Mouse (Mus musculus): ENCODE measurements around the gene Fam111a. TPM values are rescaled to one million over a fixed set of nuclear protein-coding genes. Genes with fewer than 3 reads are reported as not detected.
A peak's percentile ranks its signal among the peaks of the same experiment; 100 is the strongest.

Fam111a gene
- polyA plus RNA-seq, 1 experiment from 2014 or later = 10.7 TPM

DNA sequence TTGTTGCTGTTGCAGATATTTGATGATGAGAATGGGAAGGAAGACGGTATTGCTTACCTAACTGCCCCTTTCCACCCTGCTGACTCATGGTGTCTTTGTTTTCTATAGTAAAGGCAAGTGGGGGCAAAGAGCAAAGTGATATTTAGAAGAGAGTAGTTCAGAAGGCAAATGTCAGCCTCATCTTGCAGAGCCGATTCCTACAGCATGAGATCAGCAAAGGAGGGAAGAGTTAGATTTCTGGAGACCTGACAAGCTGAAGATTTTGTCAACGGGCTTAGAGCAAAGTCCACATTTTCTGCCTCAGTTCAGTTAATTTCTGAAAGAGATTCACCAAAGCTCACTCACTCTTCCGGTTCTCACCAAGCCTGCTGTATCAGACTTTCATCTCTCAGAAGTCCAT is 87.6 kb downstream of the Fam111a start, which contains the start of gene Glyat:
Gene Glyat, plus strand, starts transcription at position 133 of the 400 bp plus-strand sequence.
- Histone ChIP-seq H3K36me3 (ENCODE audit: insufficient read depth, low read length) (no peaks in the 10 kb centered on the region), H3K9ac (ENCODE audit: low read depth, low read length) (no peak within 1 kb of the TSS), H3K9me3 (replicated peaks; ENCODE audit: low read length) (no peaks in the 10 kb centered on the region), H3K4me3 (replicated peaks; ENCODE audit: low read depth, low read length) (no peak within 1 kb of the TSS), H3K4me1 (replicated peaks; ENCODE audit: insufficient read depth, low read length) (no peaks in the 10 kb centered on the region), H3K27ac (0 out of 2 replicates have a peak within 1 kb of the TSS, but pooled peaks have one; percentile 34), H3K4me2 (ENCODE audit: low read length) (peak within 1 kb of the TSS; percentile 23; the same call in 1 of the 2 replicates), H3K27me3 (ENCODE audit: insufficient read depth, low read length) (no peaks in the 10 kb centered on the region)
- DNase-seq (ENCODE audit: low spot score) = peak; percentile 13
- 67% methylated on average over 4 of the region's 4 CpGs for WGBS
- ATAC-seq (replicated peaks; ENCODE audit: low FRiP score, low read depth) = peak; percentile 65
- no peak for TF ChIP-seq CTCF (IDR thresholded peaks at IDR 0.05; ENCODE audit: low read depth)

- Histone ChIP-seq H3K27ac (no peak overlapping the region), H3K36me3 (ENCODE audit: insufficient read depth, low read length) (no peaks in the 10 kb centered on the region), H3K4me2 (ENCODE audit: low read length) (no peak overlapping the region), H3K27me3 (ENCODE audit: insufficient read depth, low read length) (no peaks in the 10 kb centered on the region), H3K4me3 (replicated peaks; ENCODE audit: low read depth, low read length) (no peak overlapping the region), H3K9ac (ENCODE audit: low read depth, low read length) (no peak overlapping the region), H3K4me1 (replicated peaks; ENCODE audit: insufficient read depth, low read length) (no peaks in the 10 kb centered on the region), H3K9me3 (replicated peaks; ENCODE audit: low read length) (no peaks in the 10 kb centered on the region)
- WGBS = 76% methylated on average over 3 of the region's 3 CpGs
- no peak for TF ChIP-seq CTCF (IDR thresholded peaks at IDR 0.05; ENCODE audit: low read depth)
- no peak for ATAC-seq (replicated peaks; ENCODE audit: low FRiP score, low read depth)
- no peak for DNase-seq (ENCODE audit: low spot score)
These were observed 88.7 kb downstream of the Fam111a start for GRCm38 (mm10) chr19:12634259-12634658.

- Histone ChIP-seq H3K4me2 (ENCODE audit: low read length) (0 out of 2 replicates have a peak overlapping the region, but pooled peaks have one; percentile 7), H3K9me3 (replicated peaks; ENCODE audit: low read length) (no peaks in the 10 kb centered on the region), H3K36me3 (ENCODE audit: insufficient read depth, low read length) (no peaks in the 10 kb centered on the region), H3K27me3 (ENCODE audit: insufficient read depth, low read length) (no peaks in the 10 kb centered on the region), H3K27ac (no peak overlapping the region), H3K4me3 (replicated peaks; ENCODE audit: low read depth, low read length) (no peak overlapping the region), H3K9ac (ENCODE audit: low read depth, low read length) (no peak overlapping the region), H3K4me1 (replicated peaks; ENCODE audit: insufficient read depth, low read length) (no peaks in the 10 kb centered on the region)
- ATAC-seq (replicated peaks; ENCODE audit: low FRiP score, low read depth) = no peak
- DNase-seq (ENCODE audit: low spot score) = no peak
- TF ChIP-seq CTCF (IDR thresholded peaks at IDR 0.05; ENCODE audit: low read depth) = no peak
- WGBS = 83% methylated on average over 4 of the region's 4 CpGs
These were observed 89.4 kb downstream of the Fam111a start for GRCm38 (mm10) chr19:12634963-12635362.

GRCm38 (mm10) chr19:12636863-12637262 is 91.3 kb downstream of the Fam111a start:
- WGBS = 68% methylated on average over 3 of the region's 3 CpGs
- Histone ChIP-seq H3K36me3 (ENCODE audit: insufficient read depth, low read length) (no peaks in the 10 kb centered on the region), H3K9me3 (replicated peaks; ENCODE audit: low read length) (no peaks in the 10 kb centered on the region), H3K4me1 (replicated peaks; ENCODE audit: insufficient read depth, low read length) (no peaks in the 10 kb centered on the region), H3K27ac (no peak overlapping the region), H3K27me3 (ENCODE audit: insufficient read depth, low read length) (no peaks in the 10 kb centered on the region), H3K4me2 (ENCODE audit: low read length) (no peak overlapping the region), H3K9ac (ENCODE audit: low read depth, low read length) (no peak overlapping the region), H3K4me3 (replicated peaks; ENCODE audit: low read depth, low read length) (no peak overlapping the region)
- no peak for TF ChIP-seq CTCF (IDR thresholded peaks at IDR 0.05; ENCODE audit: low read depth)
- ATAC-seq (replicated peaks; ENCODE audit: low FRiP score, low read depth) = no peak
- DNase-seq (ENCODE audit: low spot score) = no peak

DNA sequence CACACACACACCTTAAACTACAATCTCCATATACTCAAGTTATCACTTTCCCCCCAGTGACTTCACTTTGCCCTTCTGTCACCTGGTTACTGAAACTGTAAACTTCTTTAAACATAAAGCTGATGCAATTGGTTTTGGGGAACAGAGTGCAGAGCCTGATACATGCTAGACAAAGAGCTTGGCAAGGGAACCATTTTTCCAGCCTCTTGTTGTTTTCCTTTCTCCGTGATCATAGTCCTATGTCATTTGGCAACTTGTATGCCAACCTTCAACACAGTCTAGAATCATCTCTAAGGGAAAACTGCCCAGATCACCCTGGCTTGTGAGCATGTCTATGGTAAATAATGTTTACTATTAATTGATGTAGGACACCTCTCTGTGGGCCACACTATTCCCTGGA is 92.5 kb downstream of the Fam111a start:
- ATAC-seq (replicated peaks; ENCODE audit: low FRiP score, low read depth) (no peak), DNase-seq (ENCODE audit: low spot score) (no peak)
- Histone ChIP-seq H3K9ac (ENCODE audit: low read depth, low read length) (no peak overlapping the region), H3K27ac (no peak overlapping the region), H3K9me3 (replicated peaks; ENCODE audit: low read length) (no peaks in the 10 kb centered on the region), H3K4me2 (ENCODE audit: low read length) (no peak overlapping the region), H3K4me1 (replicated peaks; ENCODE audit: insufficient read depth, low read length) (no peaks in the 10 kb centered on the region), H3K36me3 (ENCODE audit: insufficient read depth, low read length) (no peaks in the 10 kb centered on the region), H3K27me3 (ENCODE audit: insufficient read depth, low read length) (no peaks in the 10 kb centered on the region), H3K4me3 (replicated peaks; ENCODE audit: low read depth, low read length) (no peak overlapping the region)
- no peak for TF ChIP-seq CTCF (IDR thresholded peaks at IDR 0.05; ENCODE audit: low read depth)
- WGBS = 74% methylated on average over 1 of the region's 1 CpGs

Other genes starting within 250 kb of the Fam111a start
- not detected in 2 replicates for gene Olfr1436, start 246.6 kb upstream of the Fam111a start, polyA plus RNA-seq (2015; fragmentation: Nextera tagmentation; extraction: Ambion mirVana)
- gene Olfr1437, start 220.6 kb upstream of the Fam111a start, polyA plus RNA-seq (2015; fragmentation: Nextera tagmentation; extraction: Ambion mirVana) = not detected in 2 replicates
- gene Olfr1438-ps1, start 209.8 kb upstream of the Fam111a start, polyA plus RNA-seq (2015; fragmentation: Nextera tagmentation; extraction: Ambion mirVana) = not detected in 2 replicates
- not detected in 2 replicates for gene Olfr1440, start 158.5 kb upstream of the Fam111a start, polyA plus RNA-seq (2015; fragmentation: Nextera tagmentation; extraction: Ambion mirVana)
- not detected in 2 replicates for gene Olfr1441, start 128.3 kb upstream of the Fam111a start, polyA plus RNA-seq (2015; fragmentation: Nextera tagmentation; extraction: Ambion mirVana)
- gene Pfpl, start 117.8 kb upstream of the Fam111a start, polyA plus RNA-seq (2015; fragmentation: Nextera tagmentation; extraction: Ambion mirVana) = not detected in 2 replicates
- 0.56 and 0.74 TPM in 2 replicates for gene Mpeg1, start 85.0 kb upstream of the Fam111a start, polyA plus RNA-seq (2015; fragmentation: Nextera tagmentation; extraction: Ambion mirVana)
- gene Dtx4, start 44.3 kb upstream of the Fam111a start, polyA plus RNA-seq (2015; fragmentation: Nextera tagmentation; extraction: Ambion mirVana) = 5.0 and 5.6 TPM in 2 replicates
- 0.33 and 0.46 TPM in 2 replicates for gene Gm4952, start 54.2 kb downstream of the Fam111a start, polyA plus RNA-seq (2015; fragmentation: Nextera tagmentation; extraction: Ambion mirVana)
- 37.0 and 41.7 TPM in 2 replicates for gene Glyat, start 87.6 kb downstream of the Fam111a start, polyA plus RNA-seq (2015; fragmentation: Nextera tagmentation; extraction: Ambion mirVana)
- gene Olfr1442, start 124.7 kb downstream of the Fam111a start, polyA plus RNA-seq (2015; fragmentation: Nextera tagmentation; extraction: Ambion mirVana) = 0.11 and 0.18 TPM in 2 replicates
- not detected in 2 replicates for gene Olfr1443, start 132.4 kb downstream of the Fam111a start, polyA plus RNA-seq (2015; fragmentation: Nextera tagmentation; extraction: Ambion mirVana)
- gene Keg1, start 150.0 kb downstream of the Fam111a start, polyA plus RNA-seq (2015; fragmentation: Nextera tagmentation; extraction: Ambion mirVana) = 138 and 140 TPM in 2 replicates
- gene Cntf, start 219.9 kb downstream of the Fam111a start, polyA plus RNA-seq (2015; fragmentation: Nextera tagmentation; extraction: Ambion mirVana) = 4.9 TPM in 2 replicates